Mouse (Mus musculus) left cerebral cortex, adult 8-10 months (tissue): Measurements from ENCODE around the gene Ireb2. TPM values are rescaled to one million over a fixed set of nuclear protein-coding genes. Genes with fewer than 3 reads are reported as not detected.
"Not testable (repeated sequence)": the region's sequence is repeated elsewhere in the genome, so short reads cannot be mapped to it uniquely, and the experiment has no call there.

ENCODE experiments used
- DNase-seq, 2 experiments: peaks; one replicate each; pipeline ENCODE4 v3.0.0; 2022; ENCODE audit warnings: low spot score in 2 of 2
- total RNA-seq, 4 experiments: library from RNA; stranded (reverse); gene quantifications; 2 replicates each; pipeline ENCODE4 v1.2.4; 2022

Ireb2 gene
- 10 to 100 TPM; 44.4 to 53.0 (median 48.8) TPM for total RNA-seq

DNA sequence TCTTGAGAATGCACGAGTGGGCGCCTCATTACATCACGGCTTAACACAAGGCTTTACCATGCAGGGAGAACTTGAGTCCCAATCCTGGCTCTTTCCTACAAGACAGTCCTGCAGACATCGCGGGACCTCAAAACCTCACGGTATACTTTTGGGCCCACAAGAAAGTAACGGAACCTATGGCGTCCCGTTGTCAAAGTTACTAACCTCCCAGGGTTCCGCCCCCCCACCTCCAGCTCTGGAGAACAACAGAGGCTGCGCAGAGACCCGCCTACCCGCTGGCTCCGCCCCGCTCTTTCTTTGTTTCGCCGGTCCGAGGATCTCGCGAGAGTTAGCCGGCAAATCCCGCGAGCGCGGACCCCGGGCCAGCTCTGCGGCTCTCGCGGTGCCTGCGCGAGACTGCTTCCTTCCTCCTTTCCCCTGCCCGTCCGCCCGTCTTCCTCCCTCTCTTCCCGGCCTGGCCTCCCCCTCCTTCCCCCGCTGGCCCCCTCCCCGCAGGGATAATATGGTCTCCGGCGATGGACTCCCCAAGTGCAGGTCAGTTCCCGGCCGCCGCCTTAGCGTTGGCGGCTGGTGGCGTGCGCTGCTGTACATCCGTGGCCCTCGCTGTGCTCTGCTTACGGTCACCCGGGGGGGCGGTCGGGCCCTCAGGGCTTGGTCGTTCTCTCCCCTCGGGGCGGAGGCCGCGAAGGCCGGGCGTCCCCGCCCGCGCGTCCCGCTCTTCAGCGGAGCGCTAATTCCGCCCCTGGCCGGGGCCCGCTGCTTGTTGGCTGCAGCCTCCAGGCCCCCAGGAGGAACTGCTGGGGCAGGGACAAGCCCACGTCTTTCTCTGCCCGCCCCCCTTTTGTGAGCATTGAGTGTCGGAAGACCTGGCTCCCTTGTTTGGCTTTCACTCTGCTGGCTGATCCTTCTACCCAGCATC is at the start of gene Ireb2:
Ireb2 (plus strand) TSS at position 427 of the 919 bp plus-strand sequence.
- DNase-seq, result peak; percentile 94 to 97

DNA sequence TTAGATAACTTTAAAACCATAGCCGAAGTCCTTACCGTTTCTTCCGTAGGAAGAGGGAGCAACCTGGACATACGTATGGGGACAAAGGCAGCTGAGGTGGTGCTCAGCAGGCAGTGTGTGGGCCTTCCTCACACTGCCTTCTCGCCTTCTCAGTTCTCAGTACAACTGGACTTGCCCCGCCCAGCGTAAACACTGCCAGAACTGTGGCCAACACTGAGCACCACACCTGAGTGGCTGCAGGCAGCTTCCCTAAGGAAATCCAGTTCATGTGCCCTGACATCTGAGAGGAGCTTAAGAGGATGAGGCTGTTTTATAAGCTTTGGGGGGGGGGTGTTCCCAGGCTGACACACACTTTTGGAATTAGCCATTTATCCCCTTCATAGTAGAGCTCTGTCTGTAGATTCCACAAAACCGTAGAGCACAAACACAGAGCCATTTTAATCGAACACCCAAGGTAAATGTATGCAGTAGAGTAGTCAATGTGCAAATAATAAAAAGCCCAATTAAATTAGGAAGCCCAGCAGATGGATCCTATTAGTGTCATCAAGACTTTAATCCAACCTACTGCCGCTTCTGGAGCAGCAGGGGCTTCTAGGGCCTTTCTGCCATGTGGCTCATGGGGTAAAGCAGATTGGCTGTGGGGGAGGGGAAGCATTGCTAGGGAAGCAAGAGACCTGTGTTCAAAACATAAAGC is 46.9 kb upstream of the Ireb2 start:
- no peak for DNase-seq

DNA sequence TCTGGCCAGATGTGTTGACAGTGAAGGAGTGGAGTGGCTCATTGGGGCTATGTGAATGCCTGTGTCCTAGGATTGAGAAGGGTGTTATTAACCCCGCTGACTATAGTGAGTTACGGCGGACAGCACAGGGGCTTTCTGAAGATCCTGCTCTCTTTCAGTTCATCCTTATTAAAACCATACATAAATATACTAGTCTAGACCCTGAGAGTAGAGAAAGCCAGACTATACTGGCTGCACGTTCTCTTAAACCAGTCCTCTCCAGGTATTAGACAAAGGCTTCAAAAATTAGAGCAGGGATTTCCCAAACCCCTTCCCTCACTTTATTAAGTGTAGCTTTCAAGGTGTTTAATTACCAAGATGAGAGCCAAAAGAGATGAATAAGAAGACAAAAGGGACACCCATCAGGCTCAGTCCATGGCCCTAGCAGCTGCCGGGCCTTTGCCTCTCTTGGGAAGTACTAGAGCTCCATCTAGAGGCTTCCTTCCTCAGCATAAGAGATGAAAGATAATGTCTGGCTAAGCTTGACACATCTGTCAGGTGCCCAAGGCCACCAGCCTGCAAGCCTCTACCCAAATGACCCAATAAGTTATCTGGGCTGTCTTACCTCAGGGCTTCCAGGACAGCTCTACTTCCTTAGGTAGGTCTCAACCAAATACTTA is 42.0 kb upstream of the Ireb2 start:
- DNase-seq, result peak; percentile 3 to 6

DNA sequence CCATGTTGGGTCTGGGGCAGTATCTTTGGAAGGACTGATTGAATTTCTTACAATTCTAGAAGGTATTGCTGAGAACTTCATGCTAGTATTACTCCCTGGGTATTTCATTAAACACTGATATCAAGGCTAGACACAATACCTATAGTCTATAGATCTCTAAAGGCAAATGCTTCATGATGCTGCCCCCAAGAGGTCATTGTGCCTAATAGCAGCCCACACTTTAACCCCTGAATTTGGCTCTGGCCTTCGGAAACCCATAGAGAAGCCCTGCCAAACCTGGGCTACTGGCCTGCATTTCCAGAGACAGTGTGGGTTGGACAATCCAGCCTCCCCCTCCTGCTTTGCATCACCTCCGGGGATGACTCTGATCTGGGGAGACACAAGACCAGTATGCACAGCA is 33.8 kb upstream of the Ireb2 start:
- DNase-seq, result no peak

DNA sequence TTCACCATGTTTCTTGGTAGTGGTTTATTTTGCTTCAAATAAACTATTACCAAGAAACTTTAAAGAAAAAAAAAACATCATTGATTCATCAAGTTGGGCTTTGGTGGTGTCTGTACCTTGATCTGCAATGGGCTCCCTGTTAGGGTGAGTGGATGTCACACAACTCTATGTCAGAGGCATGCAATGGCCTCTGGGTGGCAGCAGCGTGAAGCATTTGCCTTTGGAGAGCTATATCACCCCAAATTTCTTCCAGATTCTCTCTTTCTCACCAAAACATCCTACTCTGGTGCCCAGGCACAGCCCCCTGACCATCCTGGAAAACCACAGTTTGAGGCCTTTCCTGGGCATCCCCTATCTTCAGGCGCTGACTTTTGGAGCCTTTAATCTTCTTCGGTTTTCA is 33.0 kb upstream of the Ireb2 start:
- peak; percentile 5 to 7 for DNase-seq

DNA sequence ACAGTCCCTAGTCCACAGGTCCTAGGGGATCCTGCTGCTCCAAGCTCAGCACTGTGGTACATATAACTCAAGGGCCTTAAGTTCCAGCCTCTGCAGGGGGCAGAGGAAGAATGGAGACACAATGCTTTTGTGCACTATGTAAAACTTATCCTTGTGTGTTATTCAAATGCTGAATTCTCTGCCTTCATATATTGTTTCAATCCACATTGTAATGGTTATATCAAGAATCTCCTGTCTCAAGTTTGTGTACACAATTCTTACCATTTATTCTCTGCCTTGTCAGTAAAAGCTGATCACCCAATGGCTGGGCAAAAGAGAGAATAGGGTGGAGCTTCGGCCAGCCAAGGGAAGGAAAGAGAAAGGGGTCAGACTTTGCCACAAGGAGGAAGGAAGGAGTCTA is 29.8 kb upstream of the Ireb2 start:
- no peak for DNase-seq

DNA sequence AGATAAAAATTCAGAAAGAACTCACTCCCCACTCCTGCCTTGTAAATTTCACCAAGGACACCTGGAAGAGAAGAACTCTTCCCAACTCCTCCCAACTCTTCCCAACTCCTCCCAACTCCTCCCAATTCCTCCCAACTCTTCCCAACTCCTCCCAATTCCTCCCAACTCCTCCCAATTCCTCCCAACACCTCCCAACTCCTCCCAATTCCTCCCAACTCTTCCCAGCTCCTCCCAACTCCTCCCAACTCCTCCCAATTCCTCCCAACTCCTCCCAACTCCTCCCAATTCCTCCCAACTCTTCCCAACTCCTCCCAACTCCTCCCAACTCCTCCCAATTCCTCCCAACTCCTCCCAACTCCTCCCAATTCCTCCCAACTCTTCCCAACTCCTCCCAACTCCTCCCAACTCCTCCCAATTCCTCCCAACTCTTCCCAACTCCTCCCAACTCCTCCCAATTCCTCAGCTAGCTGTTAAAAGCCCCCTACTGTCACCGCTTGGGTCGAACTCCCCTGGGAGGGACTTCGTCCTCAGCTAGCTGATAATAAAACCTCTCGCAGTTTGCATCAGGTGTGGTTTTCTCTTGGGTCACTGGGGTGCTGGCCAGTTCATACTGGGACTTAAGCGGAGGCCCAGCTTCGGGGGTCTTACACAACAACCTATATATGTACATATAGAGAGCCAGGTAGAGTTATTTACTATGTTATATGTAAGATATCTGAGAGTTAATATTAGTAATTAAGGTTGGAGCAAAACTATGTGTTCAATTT is 27.5 kb upstream of the Ireb2 start:
- DNase-seq, result not testable (repeated sequence)

DNA sequence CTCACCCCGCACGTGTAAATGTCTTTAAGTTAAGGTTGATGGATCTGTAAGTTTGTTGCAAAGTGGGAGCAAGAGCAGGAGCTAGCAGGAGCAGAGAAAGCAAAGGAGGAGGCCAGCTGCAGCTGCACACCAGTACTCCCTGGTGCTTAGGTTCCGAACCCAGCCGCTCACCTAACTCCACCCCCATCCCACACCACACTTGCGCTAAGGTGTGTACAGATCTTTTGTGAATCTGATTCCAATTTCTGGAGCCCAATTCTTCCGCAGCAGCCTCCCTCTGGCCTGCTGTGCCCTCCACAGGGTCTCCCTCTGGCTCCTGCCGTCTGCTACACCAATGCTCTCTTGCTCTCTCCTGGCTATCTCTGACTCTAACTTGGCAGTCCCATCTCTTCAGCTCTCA is 25.8 kb upstream of the Ireb2 start:
- DNase-seq, result no peak

DNA sequence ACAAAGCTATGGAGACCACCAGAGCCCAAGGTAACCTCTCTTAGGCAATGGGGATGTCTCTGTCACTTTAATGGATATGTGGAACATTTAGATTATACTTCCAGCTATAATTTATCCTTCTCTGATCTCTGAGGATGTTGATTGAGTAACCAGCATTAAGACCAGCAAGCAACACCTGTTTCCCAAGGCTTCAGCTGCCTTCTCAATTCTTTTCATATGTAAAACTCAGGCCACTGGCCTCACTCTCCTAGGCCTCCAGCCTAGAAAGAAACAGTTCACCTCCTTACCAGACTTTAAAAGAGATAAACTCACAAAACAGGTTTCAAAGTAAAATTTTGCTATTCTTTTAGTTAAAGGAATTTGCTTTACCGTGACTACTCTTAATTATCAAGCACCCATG is 23.4 kb upstream of the Ireb2 start:
- DNase-seq, result no peak

DNA sequence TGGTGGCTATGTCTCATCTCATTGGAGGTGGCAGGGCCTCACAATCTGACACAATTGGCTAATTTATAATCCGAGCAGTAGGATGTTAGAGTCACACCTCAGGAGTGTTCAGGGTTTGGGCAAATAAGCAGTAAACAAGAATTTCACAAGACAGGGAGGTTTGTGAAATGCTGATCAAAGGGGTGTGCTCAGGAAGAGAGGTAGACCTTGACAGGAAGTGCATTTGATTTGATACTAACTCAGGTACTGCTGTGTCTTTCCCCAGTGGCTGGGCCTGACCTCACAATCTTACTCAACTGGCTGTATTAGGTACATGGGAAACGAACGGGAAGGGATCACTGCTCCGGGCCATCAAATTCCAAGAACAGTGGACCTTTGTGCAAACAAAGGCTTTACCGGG is 21.3 kb upstream of the Ireb2 start:
- DNase-seq, result no peak

DNA sequence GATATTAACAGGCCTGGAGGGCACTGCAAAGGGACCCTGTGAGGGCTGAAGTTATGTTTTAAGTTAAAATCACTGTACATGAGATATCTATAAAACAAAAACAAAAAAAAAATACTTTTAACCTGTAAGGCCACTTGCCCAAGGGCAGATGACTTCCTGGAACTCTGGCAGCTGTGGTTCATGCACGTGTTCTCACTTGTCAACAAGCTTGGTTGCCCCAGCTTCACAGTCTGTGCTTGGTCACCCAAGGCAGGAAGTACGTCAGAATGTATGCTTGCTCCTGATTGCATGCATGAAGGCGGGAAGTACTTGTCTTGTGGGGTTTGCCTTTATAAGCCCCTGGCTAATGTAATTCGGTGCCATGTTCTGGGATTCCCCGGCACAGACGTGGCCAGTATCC is 19.7 kb upstream of the Ireb2 start:
- no peak for DNase-seq

DNA sequence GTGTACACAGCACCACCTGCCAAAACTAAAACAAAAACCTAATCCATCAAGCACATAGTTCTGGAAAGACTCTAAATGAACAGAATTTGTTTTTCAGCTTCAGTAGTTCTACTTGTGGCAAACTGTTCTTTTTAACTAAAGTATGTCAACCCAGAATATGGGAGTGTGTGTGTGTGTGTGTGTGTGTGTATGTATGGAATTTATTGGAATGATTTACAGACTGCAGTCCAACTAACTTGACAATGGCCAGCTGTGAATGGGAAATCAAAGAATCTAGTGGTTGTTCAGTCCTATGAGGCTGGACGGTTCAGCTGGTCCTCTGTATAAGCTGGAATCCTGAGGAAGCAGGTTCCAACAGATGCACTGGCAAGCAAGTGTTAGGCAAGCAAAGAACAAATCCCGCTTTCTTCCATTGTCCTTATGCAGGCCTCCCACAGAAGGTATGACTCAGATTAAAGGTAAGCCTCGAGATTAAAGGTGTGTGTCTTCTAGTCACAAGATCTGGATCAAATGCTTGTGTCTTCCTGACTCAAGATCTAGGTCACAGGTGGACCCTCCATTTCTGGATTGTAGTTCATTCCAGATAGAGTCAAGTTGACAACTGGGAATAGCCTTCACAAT is 18.9 kb upstream of the Ireb2 start:
- DNase-seq, result no peak

DNA sequence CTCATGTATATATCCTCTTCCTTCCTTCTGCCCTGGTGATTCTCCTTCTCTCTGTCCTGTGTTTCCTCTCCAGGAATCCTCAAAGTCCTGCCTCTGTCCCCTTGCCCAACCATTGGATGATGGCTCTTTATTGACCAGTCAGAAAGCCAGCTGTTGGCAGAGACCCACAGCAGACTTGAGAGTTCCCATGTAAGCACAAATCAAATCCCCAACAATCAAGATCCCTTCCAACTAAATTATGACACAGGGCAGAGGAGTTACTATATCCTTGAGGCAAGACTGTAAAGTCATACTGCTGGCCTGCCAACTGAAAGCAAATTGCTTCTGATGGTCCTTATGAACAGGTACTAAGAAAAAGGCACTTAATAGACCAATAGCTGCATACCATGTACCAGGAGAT is 15.4 kb upstream of the Ireb2 start:
- no peak for DNase-seq

DNA sequence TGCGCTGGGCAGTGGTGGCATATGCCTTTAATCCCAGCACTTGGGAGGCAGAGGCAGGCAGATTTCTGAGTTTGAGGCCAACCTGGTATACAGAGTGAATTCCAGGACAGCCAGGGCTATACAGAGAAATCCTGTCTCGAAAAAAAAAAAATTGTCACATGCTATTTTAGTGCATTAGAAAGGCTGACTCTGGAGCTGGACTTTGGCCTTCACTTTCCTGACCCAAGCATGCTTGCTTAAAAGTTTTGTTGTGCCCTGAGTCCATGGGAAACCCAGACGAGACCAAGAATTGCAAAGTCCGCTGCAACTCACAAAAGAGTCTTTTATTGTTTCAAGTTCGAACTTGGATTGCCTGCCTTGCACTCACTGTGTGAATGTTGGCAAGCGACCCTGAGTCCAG is 10.6 kb upstream of the Ireb2 start:
- not testable (repeated sequence) for DNase-seq

DNA sequence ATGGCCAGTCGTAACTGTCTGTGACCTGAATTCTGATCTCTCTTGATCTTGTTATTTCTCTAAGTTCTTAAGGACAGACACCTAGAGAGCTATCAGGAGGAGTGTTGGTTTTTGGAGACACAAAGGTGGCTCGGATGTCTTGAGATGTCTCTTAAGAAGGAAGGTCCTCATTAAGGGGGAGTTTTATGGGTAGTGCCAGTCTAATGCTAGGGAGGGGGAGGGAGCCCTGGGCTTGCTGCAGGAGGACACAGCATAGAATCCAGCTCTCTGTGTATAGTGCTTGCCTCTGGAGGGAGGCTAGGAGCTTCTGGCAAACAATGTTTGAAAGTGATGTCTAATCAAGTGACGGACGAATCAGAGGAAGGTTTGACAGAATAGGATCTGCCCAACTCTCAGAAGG is 10.0 kb upstream of the Ireb2 start:
- DNase-seq, result no peak

DNA sequence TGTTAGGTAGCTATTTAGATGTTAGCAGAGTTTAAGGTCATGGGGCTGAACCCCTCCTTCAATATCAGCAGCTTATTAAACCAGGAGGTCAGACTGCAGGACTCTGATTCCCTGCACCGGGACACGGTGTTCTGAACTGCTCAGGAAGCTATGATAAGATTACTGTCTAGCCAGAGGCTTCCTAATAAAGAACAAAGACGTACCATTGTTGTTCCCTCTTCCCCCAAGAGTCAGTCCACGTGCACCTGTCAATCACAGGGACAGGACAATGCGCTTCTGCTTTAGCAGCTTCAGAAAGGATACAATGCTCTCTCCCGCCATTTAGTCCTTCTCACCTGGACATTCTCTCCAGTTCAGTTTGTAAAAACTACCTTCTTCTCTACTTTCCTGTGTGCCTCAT is 8.0 kb upstream of the Ireb2 start:
- no peak for DNase-seq

DNA sequence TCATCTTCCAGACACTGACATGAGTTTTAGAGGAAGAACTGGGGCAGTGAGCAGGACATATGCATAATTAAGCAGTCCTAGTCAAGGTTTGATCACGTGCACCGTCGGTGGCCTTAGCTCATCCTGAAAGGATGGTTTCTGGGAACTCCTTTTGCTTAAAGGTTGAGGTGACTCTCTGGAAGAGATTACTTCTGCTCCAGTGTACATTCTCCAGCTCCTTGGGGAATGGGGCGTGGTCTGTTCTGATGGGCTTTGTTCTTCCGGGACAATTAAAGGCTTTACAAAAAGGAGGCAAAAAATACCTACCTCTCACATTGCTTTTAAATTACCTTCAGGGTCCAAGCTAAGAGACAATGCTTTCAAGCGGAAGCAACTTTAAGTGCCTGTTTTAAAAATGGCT is 7.5 kb upstream of the Ireb2 start:
- no peak for DNase-seq

DNA sequence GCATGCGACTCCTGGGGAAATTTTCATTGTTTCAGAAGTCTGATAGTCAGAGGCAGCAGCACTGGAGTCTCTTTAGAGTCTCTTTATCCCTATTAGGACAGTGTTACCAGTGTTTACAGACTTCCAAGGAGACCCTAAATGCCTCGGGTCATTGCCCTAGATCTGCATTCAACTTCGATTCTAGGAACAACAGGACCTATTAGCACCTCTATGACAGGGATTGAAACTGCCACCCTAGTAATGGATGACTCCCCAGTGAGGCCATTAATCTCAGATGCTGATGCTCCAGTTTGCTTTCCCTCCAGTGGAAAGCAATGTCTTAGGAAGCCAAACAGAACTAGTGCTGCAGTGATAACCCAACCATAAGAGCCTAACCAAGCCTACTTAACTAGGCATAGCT is 6.1 kb upstream of the Ireb2 start:
- no peak for DNase-seq

DNA sequence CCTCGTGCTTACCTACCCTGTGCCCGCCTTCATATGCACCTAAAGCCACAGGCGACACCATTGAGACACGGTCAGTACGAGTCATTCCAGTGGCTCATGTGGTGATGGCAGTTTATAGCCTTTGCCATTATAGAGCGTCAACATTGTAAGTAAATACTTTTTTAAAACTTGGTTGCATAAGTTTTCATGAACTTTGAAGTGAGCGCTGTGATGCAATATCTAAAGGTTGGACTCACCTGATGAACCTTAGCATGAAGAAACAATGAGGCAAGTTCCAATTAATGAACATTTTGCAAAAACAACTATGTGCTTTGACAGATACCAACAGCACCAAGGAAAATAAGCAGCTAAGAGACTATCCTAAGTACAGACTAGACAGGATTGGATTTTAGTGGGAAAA is 3.1 kb upstream of the Ireb2 start:
- DNase-seq, result no peak

DNA sequence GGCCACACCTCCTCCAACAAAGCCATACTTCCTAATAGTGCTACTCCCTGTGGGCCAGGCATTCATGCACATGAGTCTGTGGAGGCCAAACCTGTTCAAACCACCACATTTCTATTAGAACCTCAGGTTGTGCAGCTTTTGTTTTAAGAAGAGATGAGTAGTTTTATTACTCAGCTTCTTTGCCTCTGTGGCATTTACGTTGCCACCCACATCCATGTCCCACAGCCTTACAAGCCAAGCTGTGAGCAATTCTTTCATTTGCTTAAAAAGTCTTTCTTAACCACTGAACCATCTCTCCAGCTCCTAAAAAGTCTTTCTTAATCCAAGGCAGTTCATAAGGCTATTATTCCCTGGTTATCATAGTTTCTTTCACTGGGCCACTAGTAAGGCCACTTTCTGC is 15.2 kb downstream of the Ireb2 start:
- DNase-seq, result peak in 1 of 2 experiments; percentile 6

DNA sequence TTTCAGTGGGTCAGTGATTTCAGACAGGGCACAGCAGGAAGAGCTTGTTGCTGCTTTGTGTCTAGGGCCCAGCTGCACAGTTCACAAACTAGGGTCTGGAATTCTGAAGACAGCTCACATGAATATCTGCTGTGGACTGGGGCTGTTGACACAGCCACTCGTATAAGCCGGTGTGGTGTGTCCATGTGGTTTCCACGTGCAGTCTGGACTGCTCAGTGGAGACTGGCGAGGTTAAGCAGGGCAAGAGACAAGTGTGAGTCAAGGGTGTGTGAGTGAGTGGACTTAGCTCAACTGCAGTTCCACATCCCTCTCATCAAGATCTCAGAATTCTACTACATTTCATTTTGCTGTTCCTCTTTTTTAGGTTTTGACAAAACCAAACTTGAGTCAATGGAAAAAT is 28.5 kb downstream of the Ireb2 start:
- no peak for DNase-seq
